Mouse (Mus musculus) gastrocnemius, postnatal 36 days (tissue): ENCODE measurements around the gene Pdzd2. TPM values are rescaled to one million over a fixed set of nuclear protein-coding genes. Genes with fewer than 3 reads are reported as not detected.

Source experiments
- DNase-seq, 2 experiments: peaks; one replicate each; pipeline ENCODE4 v3.0.0; 2022
- intact Hi-C: fragments of 180-260 bp; cut with DNase I; formaldehyde crosslinking; loops from one replicate; pipeline ENCODE4 v1.15.1; 2025
- total RNA-seq, 2 experiments: library from RNA; stranded (reverse); gene quantifications; 2 replicates each; pipeline ENCODE4 v1.2.3; 2021

The Pdzd2 gene
- total RNA-seq, 2 experiments from 2014 or later = 17.0 to 19.0 TPM

GRCm38 (mm10) chr15:12424187-12424586 lies 315.5 kb downstream of the Pdzd2 start:
- intact Hi-C loops = no loop called here
- no peak for DNase-seq

GRCm38 (mm10) chr15:12420915-12421314 lies 318.8 kb downstream of the Pdzd2 start:
- no peak for DNase-seq
- intact Hi-C loops = loop anchor here (1.0 kb wide), 1 partner anchor 26 kb away; no protein-coding TSS in a partner anchor

DNA sequence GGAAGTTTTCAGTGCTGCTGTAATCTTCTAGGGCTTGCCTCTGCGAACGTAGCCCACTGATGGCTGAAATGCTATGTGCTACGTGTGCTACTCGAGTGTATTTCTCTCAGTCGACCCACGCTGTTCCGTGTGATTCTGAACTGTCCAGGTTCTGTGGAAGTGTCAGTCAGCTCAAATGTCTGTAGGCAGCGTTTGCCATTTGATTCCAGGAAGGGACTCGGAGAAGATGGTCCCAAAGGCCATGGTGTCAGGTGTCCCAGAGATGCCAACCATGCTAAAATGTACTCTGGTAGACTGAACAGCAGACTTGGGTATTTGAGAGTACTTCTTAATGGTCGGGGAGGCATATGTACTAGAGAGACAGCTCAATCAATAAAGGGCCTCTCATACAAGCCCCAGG lies 319.3 kb downstream of the Pdzd2 start:
- no peak for DNase-seq

GRCm38 (mm10) chr15:12419446-12419845 lies 320.3 kb downstream of the Pdzd2 start:
- no peak for DNase-seq
- intact Hi-C loops = no loop called here

More for the DNA sequence above, 319.3 kb downstream of the Pdzd2 start:
- intact Hi-C loops = loop anchor here (1.0 kb wide), 1 partner anchor 25 kb away; no protein-coding TSS in a partner anchor

- DNase-seq = no peak
- intact Hi-C loops = loop anchor here (2.0 kb wide), 1 partner anchor 43 kb away; no protein-coding TSS in a partner anchor
These were observed 324.1 kb downstream of the Pdzd2 start for GRCm38 (mm10) chr15:12415536-12416200.

DNA sequence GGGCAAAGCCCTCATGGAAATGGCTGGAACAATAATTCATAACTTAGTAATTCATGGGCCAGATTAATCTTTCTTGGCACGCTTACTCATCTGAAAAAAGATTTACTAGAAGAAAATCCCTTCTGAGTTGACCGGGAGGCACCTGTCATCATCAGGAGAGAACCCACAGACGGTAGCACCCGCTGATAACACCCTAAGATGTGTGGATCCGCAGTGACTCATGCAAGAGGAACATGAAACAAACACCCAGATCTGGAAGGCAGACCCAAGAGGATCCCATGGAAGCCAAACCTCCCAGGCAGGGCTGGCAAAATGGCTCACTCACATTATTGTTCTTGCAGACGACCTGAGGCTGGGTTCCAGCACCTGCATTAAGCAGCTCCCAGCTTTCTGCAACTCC lies 325.0 kb downstream of the Pdzd2 start:
- intact Hi-C loops = loop anchor here (2.0 to 5.0 kb wide), 2 partner anchors 38 to 42 kb away; no protein-coding TSS in a partner anchor
- no peak for DNase-seq

GRCm38 (mm10) chr15:12408205-12408604 lies 331.5 kb downstream of the Pdzd2 start:
- intact Hi-C loops = no loop called here

GRCm38 (mm10) chr15:12405592-12405991 lies 334.1 kb downstream of the Pdzd2 start:
- DNase-seq = no peak
- intact Hi-C loops = no loop called here

More at GRCm38 (mm10) chr15:12408205-12408604, 331.5 kb downstream of the Pdzd2 start:
- no peak for DNase-seq

DNA sequence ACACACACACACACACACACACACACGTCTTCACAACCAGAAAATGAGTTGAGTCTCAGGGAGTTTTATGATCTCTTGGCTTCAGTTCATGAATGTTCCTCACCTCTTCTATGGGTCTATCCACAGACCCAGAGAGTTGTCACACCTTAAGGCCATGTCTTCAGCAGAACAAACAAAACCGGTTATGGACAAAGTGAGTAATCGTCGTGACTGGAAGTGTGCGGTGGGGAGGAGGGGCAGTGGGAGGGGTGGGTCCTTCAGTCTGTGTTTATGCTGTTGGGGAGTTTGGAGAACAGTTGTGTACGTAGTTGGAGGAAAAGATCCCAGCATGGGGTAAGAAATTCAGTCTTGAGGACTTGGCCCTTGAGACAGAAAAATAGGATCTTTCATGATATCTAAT lies 342.7 kb downstream of the Pdzd2 start:
- no peak for DNase-seq

DNA sequence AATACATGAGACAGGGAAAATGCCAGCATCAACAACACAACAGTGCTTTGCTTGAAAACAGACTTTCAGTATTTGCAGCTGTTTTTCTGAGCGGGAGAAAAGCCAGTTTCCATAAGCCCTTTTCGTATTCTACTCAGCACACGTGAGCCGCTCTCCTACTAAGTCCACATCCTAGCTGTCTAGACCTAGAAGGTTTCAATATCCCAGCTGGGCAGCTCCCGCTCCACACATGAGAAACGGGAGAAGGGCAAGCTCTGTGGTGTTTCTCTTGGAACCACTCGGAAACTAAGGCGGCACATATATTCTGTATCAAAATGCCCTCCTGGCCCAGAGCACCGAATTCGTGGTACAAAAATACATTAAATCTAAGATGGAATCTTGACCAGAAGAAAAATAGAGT lies 345.0 kb downstream of the Pdzd2 start:
- no peak for DNase-seq
- intact Hi-C loops = loop anchor here (1.0 kb wide), 1 partner anchor 26 kb away; no protein-coding TSS in a partner anchor

More for the DNA sequence above, 342.7 kb downstream of the Pdzd2 start:
- intact Hi-C loops = no loop called here

- DNase-seq = no peak
- intact Hi-C loops = no loop called here
These were observed 350.8 kb downstream of the Pdzd2 start for GRCm38 (mm10) chr15:12388726-12389489.

DNA sequence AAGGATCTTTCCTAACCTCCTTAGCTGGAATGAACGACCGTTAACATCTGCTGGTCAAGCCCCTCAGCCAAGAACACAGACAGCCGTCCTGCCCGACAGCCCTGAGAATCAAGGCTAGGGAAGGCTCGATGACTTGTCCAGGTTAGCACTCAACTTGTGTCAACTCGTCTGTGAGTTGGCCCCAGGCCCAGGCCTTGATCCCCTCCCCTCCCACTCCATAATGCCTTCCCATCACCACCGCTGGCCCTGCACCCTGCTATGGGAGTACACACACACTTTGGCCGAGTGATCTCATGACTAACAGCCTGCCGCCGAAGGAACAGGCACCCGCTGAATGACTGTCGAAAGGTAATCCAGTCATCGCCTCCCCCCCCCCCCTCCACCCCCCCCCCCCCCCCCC lies 355.0 kb downstream of the Pdzd2 start:
- no peak for DNase-seq
- intact Hi-C loops = no loop called here

DNA sequence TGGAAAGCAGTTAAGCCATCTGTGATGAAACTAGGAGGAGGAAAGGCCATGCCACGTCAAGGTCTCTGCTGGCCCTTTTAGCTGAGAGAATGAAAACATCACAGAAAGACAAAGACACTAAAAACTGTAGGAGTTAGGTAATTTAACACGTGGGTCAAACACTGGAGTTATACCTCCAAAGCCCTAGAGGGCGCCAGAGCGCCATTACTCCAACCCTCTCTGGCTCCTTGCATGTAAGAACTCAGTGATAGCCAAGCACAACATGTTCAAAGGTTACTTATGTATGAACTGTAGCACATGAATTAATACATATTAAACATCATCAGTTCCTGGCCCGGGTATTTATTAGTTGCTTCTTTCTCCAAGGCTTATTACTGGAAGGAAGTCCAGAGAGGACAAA lies 359.2 kb downstream of the Pdzd2 start:
- no peak for DNase-seq
- intact Hi-C loops = no loop called here

GRCm38 (mm10) chr15:12380057-12380456 lies 359.7 kb downstream of the Pdzd2 start:
- no peak for DNase-seq
- intact Hi-C loops = no loop called here

GRCm38 (mm10) chr15:12377800-12378199 lies 361.9 kb downstream of the Pdzd2 start:
- intact Hi-C loops = loop anchor here (5.0 kb wide), 1 partner anchor 85 kb away; no protein-coding TSS in a partner anchor

GRCm38 (mm10) chr15:12376491-12377069 lies 363.1 kb downstream of the Pdzd2 start:
- no peak for DNase-seq
- intact Hi-C loops = loop anchor here (5.0 kb wide), 1 partner anchor 86 kb away; no protein-coding TSS in a partner anchor

More at GRCm38 (mm10) chr15:12377800-12378199, 361.9 kb downstream of the Pdzd2 start:
- no peak for DNase-seq

GRCm38 (mm10) chr15:12375641-12376311 lies 363.9 kb downstream of the Pdzd2 start:
- DNase-seq = peak; percentile 71 to 83
- intact Hi-C loops = loop anchor here (5.0 kb wide), 1 partner anchor 87 kb away; no protein-coding TSS in a partner anchor

DNA sequence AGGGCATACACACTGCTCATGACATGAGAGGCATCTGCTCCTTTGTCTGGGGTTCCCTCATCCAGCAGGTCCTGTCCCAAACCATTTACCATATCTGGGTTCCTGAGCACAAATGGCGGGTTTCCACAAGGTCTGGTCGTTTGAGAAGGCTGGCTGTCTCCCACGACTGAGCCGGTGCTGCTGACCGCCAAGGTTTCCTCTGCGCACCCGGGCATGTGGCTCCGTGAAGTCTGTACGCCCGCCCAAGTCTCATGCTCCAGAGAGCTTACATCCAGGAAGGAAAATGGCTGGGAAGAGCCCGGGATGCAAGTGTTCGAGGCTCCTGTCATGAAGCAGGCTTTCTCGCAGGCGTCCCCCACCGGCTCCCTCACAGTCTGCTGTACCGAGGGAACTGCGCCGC lies 364.8 kb downstream of the Pdzd2 start:
- intact Hi-C loops = loop anchor here (5.0 kb wide), 2 partner anchors 87 to 417 kb away; no protein-coding TSS in a partner anchor
- DNase-seq = no peak

- DNase-seq = no peak
- intact Hi-C loops = loop anchor here (2.0 to 5.0 kb wide), 2 partner anchors 41 to 418 kb away; no protein-coding TSS in a partner anchor
These were observed 365.8 kb downstream of the Pdzd2 start for GRCm38 (mm10) chr15:12373918-12374317.

- intact Hi-C loops = loop anchor here (2.0 to 5.0 kb wide), 2 partner anchors 41 to 419 kb away; no protein-coding TSS in a partner anchor
- no peak for DNase-seq
These were observed 366.2 kb downstream of the Pdzd2 start for GRCm38 (mm10) chr15:12373496-12373895.
